Mouse (Mus musculus): ENCODE measurements around the gene Hist1h3b. TPM values are rescaled to one million over a fixed set of nuclear protein-coding genes. Genes with fewer than 3 reads are reported as not detected.

Gene Hist1h3b
- total and polyA plus RNA-seq, 3 experiments, result 2.5 to 32.1 (median 25.0) TPM

- peak; percentile 94 for DNase-seq
These were observed 13.4 kb upstream of the Hist1h3b start, which contains the start of gene Hist1h1c for GRCm38 (mm10) chr13:23738677-23739068. Gene Hist1h1c (plus strand): TSS chr13:23738808.

- peak; percentile 95 for DNase-seq
These were observed 12.8 kb upstream of the Hist1h3b start for GRCm38 (mm10) chr13:23739069-23739921.

- DNase-seq, result no peak
These were observed 12.2 kb upstream of the Hist1h3b start for GRCm38 (mm10) chr13:23739922-23740252.

GRCm38 (mm10) chr13:23740256-23740840 lies 11.7 kb upstream of the Hist1h3b start:
- DNase-seq, result no peak

- DNase-seq, result no peak
These were observed 11.2 kb upstream of the Hist1h3b start for GRCm38 (mm10) chr13:23740910-23741309.

- no peak for DNase-seq
These were observed 10.1 kb upstream of the Hist1h3b start for GRCm38 (mm10) chr13:23742007-23742406.

- DNase-seq, result no peak
These were observed 8.9 kb upstream of the Hist1h3b start for GRCm38 (mm10) chr13:23743215-23743614.

GRCm38 (mm10) chr13:23743963-23744362 lies 8.1 kb upstream of the Hist1h3b start:
- DNase-seq, result no peak

GRCm38 (mm10) chr13:23744421-23745380 lies 7.4 kb upstream of the Hist1h3b start:
- DNase-seq, result no peak

- DNase-seq, result peak; percentile 81
These were observed 6.5 kb upstream of the Hist1h3b start, which contains the start of gene Hist1h3c for GRCm38 (mm10) chr13:23745381-23746161. Gene Hist1h3c (minus strand): TSS chr13:23745602.

GRCm38 (mm10) chr13:23746201-23747080 lies 5.6 kb upstream of the Hist1h3b start, which contains the start of gene Hist1h2bb:
Gene Hist1h2bb (plus strand): TSS chr13:23746734.
- DNase-seq, result peak; percentile 81

- no peak for DNase-seq
These were observed 4.8 kb upstream of the Hist1h3b start for GRCm38 (mm10) chr13:23747081-23747891.

- no peak for DNase-seq
These were observed 4.2 kb upstream of the Hist1h3b start for GRCm38 (mm10) chr13:23747892-23748288.

GRCm38 (mm10) chr13:23749563-23750121 lies 2.4 kb upstream of the Hist1h3b start:
- no peak for DNase-seq

- DNase-seq, result peak; percentile 68
These were observed 1.1 kb upstream of the Hist1h3b start, which contains the start of gene Hist1h2ab for GRCm38 (mm10) chr13:23750839-23751477. Gene Hist1h2ab (plus strand): TSS chr13:23751126.

- DNase-seq, result no peak
These were observed 550 bp upstream of the Hist1h3b start for GRCm38 (mm10) chr13:23751478-23751956.

- DNase-seq, result no peak
These were observed 690 bp downstream of the Hist1h3b start for GRCm38 (mm10) chr13:23752742-23753172.
